Mouse (Mus musculus): ENCODE data around the gene Hydin. TPM values are rescaled to one million over a fixed set of nuclear protein-coding genes. Genes with fewer than 3 reads are reported as not detected.
"Not testable (repeated sequence)": the region's sequence is repeated elsewhere in the genome, so short reads cannot be mapped to it uniquely, and the experiment has no call there.

Gene Hydin
- polyA plus RNA-seq, 1 experiment from 2014 or later, result 0.07 TPM

- H3K4me1 ChIP-seq (replicated peaks), result no peaks in the 10 kb centered on the region
- H3K4me2 ChIP-seq, result no peak overlapping the region
- WGBS (ENCODE audit: insufficient replicate concordance), result 57% methylated on average over 2 of the region's 2 CpGs
- H3K4me3 ChIP-seq (replicated peaks), result no peak overlapping the region
- H3K36me3 ChIP-seq (replicated peaks), result no peaks in the 10 kb centered on the region
- no peak for ATAC-seq (ENCODE audit: insufficient read depth)
- no peaks in the 10 kb centered on the region for H3K27me3 ChIP-seq
- H3K9me3 ChIP-seq (replicated peaks), result no peaks in the 10 kb centered on the region
- H3K9ac ChIP-seq, result no peak overlapping the region
- no peak overlapping the region for H3K27ac ChIP-seq (replicated peaks)
Observed at GRCm38 (mm10) chr8:110339447-110339846, 72.7 kb downstream of the Hydin start.

GRCm38 (mm10) chr8:110340090-110340703 lies 73.4 kb downstream of the Hydin start:
- 70% methylated on average over 12 of the region's 12 CpGs for WGBS (ENCODE audit: insufficient replicate concordance)
- no peak overlapping the region for H3K9ac ChIP-seq
- no peaks in the 10 kb centered on the region for H3K4me1 ChIP-seq (replicated peaks)
- no peak overlapping the region for H3K4me2 ChIP-seq
- no peaks in the 10 kb centered on the region for H3K36me3 ChIP-seq (replicated peaks)
- H3K4me3 ChIP-seq (replicated peaks), result no peak overlapping the region
- ATAC-seq (ENCODE audit: insufficient read depth), result no peak
- H3K27ac ChIP-seq (replicated peaks), result no peak overlapping the region
- no peaks in the 10 kb centered on the region for H3K9me3 ChIP-seq (replicated peaks)
- H3K27me3 ChIP-seq, result no peaks in the 10 kb centered on the region

GRCm38 (mm10) chr8:110345697-110346394 lies 79.1 kb downstream of the Hydin start:
- Histone ChIP-seq H3K27me3 (no peaks in the 10 kb centered on the region), H3K4me2 (no peak overlapping the region), H3K27ac (replicated peaks) (no peak overlapping the region), H3K4me1 (replicated peaks) (no peaks in the 10 kb centered on the region), H3K9ac (no peak overlapping the region), H3K4me3 (replicated peaks) (no peak overlapping the region), H3K36me3 (replicated peaks) (no peaks in the 10 kb centered on the region), H3K9me3 (replicated peaks) (no peaks in the 10 kb centered on the region)
- WGBS (ENCODE audit: insufficient replicate concordance), result 63% methylated on average over 12 of the region's 12 CpGs
- no peak for ATAC-seq (ENCODE audit: insufficient read depth)

- Histone ChIP-seq H3K9ac (no peak overlapping the region), H3K27me3 (no peaks in the 10 kb centered on the region), H3K9me3 (replicated peaks) (no peaks in the 10 kb centered on the region), H3K36me3 (replicated peaks) (no peaks in the 10 kb centered on the region), H3K4me3 (replicated peaks) (no peak overlapping the region), H3K4me1 (replicated peaks) (no peaks in the 10 kb centered on the region), H3K4me2 (no peak overlapping the region), H3K27ac (replicated peaks) (no peak overlapping the region)
- WGBS (ENCODE audit: insufficient replicate concordance), result 62% methylated on average over 1 of the region's 1 CpGs
- ATAC-seq (ENCODE audit: insufficient read depth), result no peak
Observed at GRCm38 (mm10) chr8:110346915-110347314, 80.1 kb downstream of the Hydin start.

- 69% methylated on average over 3 of the region's 3 CpGs for WGBS (ENCODE audit: insufficient replicate concordance)
- Histone ChIP-seq H3K4me1 (replicated peaks) (no peaks in the 10 kb centered on the region), H3K36me3 (replicated peaks) (no peaks in the 10 kb centered on the region), H3K9me3 (replicated peaks) (no peaks in the 10 kb centered on the region), H3K27ac (replicated peaks) (no peak overlapping the region), H3K4me3 (replicated peaks) (no peak overlapping the region), H3K4me2 (no peak overlapping the region), H3K9ac (no peak overlapping the region), H3K27me3 (no peaks in the 10 kb centered on the region)
- ATAC-seq (ENCODE audit: insufficient read depth), result no peak
Observed at GRCm38 (mm10) chr8:110350725-110351124, 83.9 kb downstream of the Hydin start.

- Histone ChIP-seq H3K27me3 (no peaks in the 10 kb centered on the region), H3K9ac (no peak overlapping the region), H3K27ac (replicated peaks) (no peak overlapping the region), H3K4me1 (replicated peaks) (no peaks in the 10 kb centered on the region), H3K36me3 (replicated peaks) (no peaks in the 10 kb centered on the region), H3K4me2 (no peak overlapping the region), H3K4me3 (replicated peaks) (no peak overlapping the region), H3K9me3 (replicated peaks) (no peaks in the 10 kb centered on the region)
- no peak for ATAC-seq (ENCODE audit: insufficient read depth)
- 66% methylated on average over 5 of the region's 5 CpGs for WGBS (ENCODE audit: insufficient replicate concordance)
Observed at GRCm38 (mm10) chr8:110351909-110352308, 85.1 kb downstream of the Hydin start.

- H3K36me3 ChIP-seq (replicated peaks), result no peaks in the 10 kb centered on the region
- 53% methylated on average over 4 of the region's 4 CpGs for WGBS (ENCODE audit: insufficient replicate concordance)
- H3K9me3 ChIP-seq (replicated peaks), result no peaks in the 10 kb centered on the region
- H3K27me3 ChIP-seq, result no peaks in the 10 kb centered on the region
- ATAC-seq (ENCODE audit: insufficient read depth), result no peak
- no peak overlapping the region for H3K9ac ChIP-seq
- no peaks in the 10 kb centered on the region for H3K4me1 ChIP-seq (replicated peaks)
- H3K27ac ChIP-seq (replicated peaks), result no peak overlapping the region
- no peak overlapping the region for H3K4me3 ChIP-seq (replicated peaks)
- H3K4me2 ChIP-seq, result no peak overlapping the region
Observed at GRCm38 (mm10) chr8:110362975-110363374, 96.2 kb downstream of the Hydin start.

GRCm38 (mm10) chr8:110372836-110373235 lies 106.1 kb downstream of the Hydin start:
- no peak overlapping the region for H3K9ac ChIP-seq
- H3K27me3 ChIP-seq, result no peaks in the 10 kb centered on the region
- H3K4me2 ChIP-seq, result no peak overlapping the region
- no peaks in the 10 kb centered on the region for H3K4me1 ChIP-seq (replicated peaks)
- no peaks in the 10 kb centered on the region for H3K9me3 ChIP-seq (replicated peaks)
- H3K4me3 ChIP-seq (replicated peaks), result no peak overlapping the region
- ATAC-seq (ENCODE audit: insufficient read depth), result no peak
- WGBS (ENCODE audit: insufficient replicate concordance), result 60% methylated on average over 13 of the region's 13 CpGs
- H3K36me3 ChIP-seq (replicated peaks), result no peaks in the 10 kb centered on the region
- no peak overlapping the region for H3K27ac ChIP-seq (replicated peaks)

- ATAC-seq (ENCODE audit: insufficient read depth), result no peak
- H3K27me3 ChIP-seq, result no peaks in the 10 kb centered on the region
- no peaks in the 10 kb centered on the region for H3K4me1 ChIP-seq (replicated peaks)
- H3K9ac ChIP-seq, result no peak overlapping the region
- H3K4me2 ChIP-seq, result no peak overlapping the region
- no peak overlapping the region for H3K27ac ChIP-seq (replicated peaks)
- 65% methylated on average over 4 of the region's 4 CpGs for WGBS (ENCODE audit: insufficient replicate concordance)
- no peaks in the 10 kb centered on the region for H3K36me3 ChIP-seq (replicated peaks)
- no peak overlapping the region for H3K4me3 ChIP-seq (replicated peaks)
- no peaks in the 10 kb centered on the region for H3K9me3 ChIP-seq (replicated peaks)
Observed at GRCm38 (mm10) chr8:110373695-110374094, 106.9 kb downstream of the Hydin start.

- ATAC-seq (ENCODE audit: insufficient read depth), result no peak
- no peaks in the 10 kb centered on the region for H3K36me3 ChIP-seq (replicated peaks)
- no peaks in the 10 kb centered on the region for H3K27me3 ChIP-seq
- WGBS (ENCODE audit: insufficient replicate concordance), result 56% methylated on average over 8 of the region's 8 CpGs
- H3K4me1 ChIP-seq (replicated peaks), result no peaks in the 10 kb centered on the region
- no peaks in the 10 kb centered on the region for H3K9me3 ChIP-seq (replicated peaks)
- no peak overlapping the region for H3K4me3 ChIP-seq (replicated peaks)
- H3K4me2 ChIP-seq, result no peak overlapping the region
- H3K9ac ChIP-seq, result no peak overlapping the region
- H3K27ac ChIP-seq (replicated peaks), result no peak overlapping the region
Observed at GRCm38 (mm10) chr8:110382751-110383150, 116.0 kb downstream of the Hydin start.

GRCm38 (mm10) chr8:110384632-110385031 lies 117.9 kb downstream of the Hydin start:
- not testable (repeated sequence) for H3K36me3 ChIP-seq (replicated peaks); H3K9me3 ChIP-seq (replicated peaks); H3K4me1 ChIP-seq (replicated peaks); H3K9ac ChIP-seq; H3K4me3 ChIP-seq (replicated peaks); H3K27ac ChIP-seq (replicated peaks); H3K4me2 ChIP-seq; ATAC-seq (ENCODE audit: insufficient read depth); H3K27me3 ChIP-seq
- 67% methylated on average over 6 of the region's 6 CpGs for WGBS (ENCODE audit: insufficient replicate concordance)

- no peak overlapping the region for H3K27ac ChIP-seq (replicated peaks)
- WGBS (ENCODE audit: insufficient replicate concordance), result 34% methylated on average over 4 of the region's 4 CpGs
- H3K36me3 ChIP-seq (replicated peaks), result no peaks in the 10 kb centered on the region
- no peak for ATAC-seq (ENCODE audit: insufficient read depth)
- H3K4me2 ChIP-seq, result no peak overlapping the region
- no peaks in the 10 kb centered on the region for H3K27me3 ChIP-seq
- no peaks in the 10 kb centered on the region for H3K4me1 ChIP-seq (replicated peaks)
- no peak overlapping the region for H3K4me3 ChIP-seq (replicated peaks)
- H3K9me3 ChIP-seq (replicated peaks), result no peaks in the 10 kb centered on the region
- H3K9ac ChIP-seq, result no peak overlapping the region
Observed at GRCm38 (mm10) chr8:110395656-110396055, 128.9 kb downstream of the Hydin start.

All from liver, embryonic 15.5 days (tissue).